In the genomic region with DNA sequence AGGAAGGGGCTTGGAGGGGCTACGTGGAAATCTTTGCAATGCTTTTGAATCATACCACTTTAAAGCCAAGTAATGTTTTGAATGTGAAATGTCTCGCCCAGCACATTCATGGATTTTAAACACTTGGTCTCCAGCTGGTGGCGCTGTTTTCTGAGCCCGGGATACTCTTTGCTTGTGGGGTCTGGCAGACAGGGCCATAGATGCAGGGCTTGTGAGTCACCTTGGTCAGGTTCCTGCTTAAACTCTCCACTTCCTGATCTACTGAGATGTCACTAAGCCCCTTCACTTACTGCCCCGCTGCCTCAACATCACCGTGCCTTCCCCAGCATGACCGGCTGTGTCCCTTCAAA, we compare ENCODE assay signal across 17 mouse cellular contexts. TPM values are rescaled to one million over a fixed set of nuclear protein-coding genes. Genes with fewer than 3 reads are reported as not detected.
A peak's percentile ranks its signal among the peaks of the same experiment; 100 is the strongest.
DNase-seq lines count a peak whose midpoint lies in the region; ATAC-seq and TF ChIP-seq lines count a peak whose summit lies in the region.
"Had no signal": no experiment of that assay in that cellular context is flagged by ENCODE, and none has a peak within 500 bp of the region (broad histone marks: within the 10 kb centered on the region; RNA-seq: fewer than 3 reads in every experiment).

No protein-coding gene starts in this region.

- intact Hi-C loops in heart, adult 2 months (cut with DNase I): no loop called here

- no peak for ATAC-seq in kidney, embryonic 16.5 days (ENCODE audit: low FRiP score, low TSS enrichment)
- ATAC-seq in embryonic facial prominence, embryonic 11.5 days (replicated peaks; ENCODE audit: insufficient number of reproducible peaks, low FRiP score, low TSS enrichment, low read depth): no peak
- ATAC-seq: liver, postnatal 0 days; midbrain, embryonic 16.5 days had no signal

- H3K27ac ChIP-seq in heart, adult 2 months: no peak overlapping the region
- peak overlapping the region; percentile 60; the same call in 1 of the 2 replicates for H3K27ac ChIP-seq in kidney, embryonic 16.5 days (ENCODE audit: low read length)
- H3K27ac ChIP-seq in ES-Bruce4 (ENCODE audit: insufficient read depth, low read length): no peak overlapping the region
- H3K27ac ChIP-seq in embryonic facial prominence, embryonic 11.5 days (replicated peaks; ENCODE audit: low read depth, low read length): 0 out of 2 replicates have a peak overlapping the region, but pooled peaks have one; percentile 32
- H3K27ac ChIP-seq: neural tube, embryonic 12.5 days had no signal

- peaks cover 2% of the 10 kb centered on the region; the same call in 1 of the 2 replicates for H3K4me1 ChIP-seq in heart, adult 2 months (ENCODE audit: control insufficient read depth, insufficient read depth, low read length)
- 0 out of 2 replicates have a peak, but pooled peaks cover 7% of the 10 kb centered on the region for H3K4me1 ChIP-seq in kidney, embryonic 16.5 days (ENCODE audit: insufficient read depth, low read length)
- no peaks in the 10 kb centered on the region for H3K4me1 ChIP-seq in ES-Bruce4 (ENCODE audit: control insufficient read depth, insufficient read depth, low read length)
- H3K4me1 ChIP-seq in embryonic facial prominence, embryonic 11.5 days (ENCODE audit: control insufficient read depth, insufficient read depth, low read length): no peaks in the 10 kb centered on the region
- H3K4me1 ChIP-seq: neural tube, embryonic 12.5 days had no signal

- no peak overlapping the region for H3K4me3 ChIP-seq in heart, adult 2 months
- H3K4me3 ChIP-seq in kidney, embryonic 16.5 days (ENCODE audit: low read length): no peak overlapping the region
- no peak overlapping the region for H3K4me3 ChIP-seq in ES-Bruce4 (ENCODE audit: low read depth, low read length)
- no peak overlapping the region for H3K4me3 ChIP-seq in embryonic facial prominence, embryonic 11.5 days (ENCODE audit: low read depth, low read length)
- H3K4me3 ChIP-seq: neural tube, embryonic 12.5 days had no signal

- H3K9me3 ChIP-seq in kidney, embryonic 16.5 days (ENCODE audit: low read length): no peaks in the 10 kb centered on the region
- no peaks in the 10 kb centered on the region for H3K9me3 ChIP-seq in ES-Bruce4 (replicated peaks; ENCODE audit: control insufficient read depth, insufficient read depth, low read length, poor library complexity, severe bottlenecking)
- no peaks in the 10 kb centered on the region for H3K9me3 ChIP-seq in embryonic facial prominence, embryonic 11.5 days (replicated peaks; ENCODE audit: control insufficient read depth, low read length)
- H3K9me3 ChIP-seq: neural tube, embryonic 12.5 days had no signal

- TF ChIP-seq EP300 in heart, adult 2 months (IDR thresholded peaks at IDR 0.05; ENCODE audit: insufficient read depth, low read depth, low read length): no peak
- no peak for TF ChIP-seq EP300 in ES-Bruce4 (IDR thresholded peaks at IDR 0.05; ENCODE audit: insufficient read depth, low read depth, low read length)

- no peaks in the 10 kb centered on the region for H3K27me3 ChIP-seq in heart, adult 2 months (ENCODE audit: control insufficient read depth, insufficient read depth, low read length)
- H3K27me3 ChIP-seq in kidney, embryonic 16.5 days (ENCODE audit: insufficient read depth, low read length): no peaks in the 10 kb centered on the region
- no peaks in the 10 kb centered on the region for H3K27me3 ChIP-seq in ES-Bruce4 (ENCODE audit: control insufficient read depth, insufficient read depth, low read length, poor library complexity, severe bottlenecking)
- no peaks in the 10 kb centered on the region for H3K27me3 ChIP-seq in embryonic facial prominence, embryonic 11.5 days (ENCODE audit: control insufficient read depth, insufficient read depth, low read length)
- H3K27me3 ChIP-seq: neural tube, embryonic 12.5 days had no signal

- DNase-seq in heart, adult 2 months: no peak
- DNase-seq in heart, adult 18-20 months: no peak
- no peak for DNase-seq in kidney, adult 9 months
- DNase-seq in embryonic facial prominence, embryonic 11.5 days (ENCODE audit: low spot score): no peak
- DNase-seq in MN1 (ENCODE audit: low spot score): no peak
- DNase-seq: adrenal gland, postnatal 10 days; cerebellum, adult 8-10 months; kidney, postnatal 25 days; layer of hippocampus, postnatal 36 days; liver, postnatal 0 days; thymus, postnatal 36 days had no signal

- WGBS in heart, adult 2 months: 78% methylated on average over 7 of the region's 7 CpGs
- WGBS in kidney, embryonic 16.5 days: 72% methylated on average over 7 of the region's 7 CpGs
- WGBS in embryonic facial prominence, embryonic 11.5 days: 70% methylated on average over 7 of the region's 7 CpGs

- TF ChIP-seq POLR2A in heart, adult 2 months (IDR thresholded peaks at IDR 0.05; ENCODE audit: insufficient read depth, low read depth, low read length): no peak
- no peak for TF ChIP-seq POLR2A in ES-Bruce4 (IDR thresholded peaks at IDR 0.05; ENCODE audit: insufficient read depth, low read length)

- 0 out of 2 replicates have a peak, but pooled peaks have one; percentile 14 for TF ChIP-seq CTCF in heart, adult 2 months (IDR thresholded peaks at IDR 0.05)
- peak; percentile 43 for TF ChIP-seq CTCF in ES-Bruce4 (IDR thresholded peaks at IDR 0.05; ENCODE audit: low read depth, low read length)

- no peaks in the 10 kb centered on the region for H3K36me3 ChIP-seq in heart, adult 2 months (ENCODE audit: control insufficient read depth, insufficient read depth, low read length)
- no peaks in the 10 kb centered on the region for H3K36me3 ChIP-seq in kidney, embryonic 16.5 days (ENCODE audit: insufficient read depth, low read length)
- H3K36me3 ChIP-seq in ES-Bruce4 (ENCODE audit: control insufficient read depth, insufficient read depth, low read length, poor library complexity, severe bottlenecking): no peaks in the 10 kb centered on the region
- H3K36me3 ChIP-seq in embryonic facial prominence, embryonic 11.5 days (replicated peaks; ENCODE audit: control insufficient read depth, insufficient read depth, low read depth, low read length): no peaks in the 10 kb centered on the region
- H3K36me3 ChIP-seq: neural tube, embryonic 12.5 days had no signal

- H3K4me2 ChIP-seq in kidney, embryonic 16.5 days (replicated peaks; ENCODE audit: low read depth, low read length): no peak overlapping the region
- H3K4me2 ChIP-seq in embryonic facial prominence, embryonic 11.5 days (ENCODE audit: low read depth, low read length): no peak overlapping the region
- H3K4me2 ChIP-seq: neural tube, embryonic 12.5 days had no signal

- no peaks in the 10 kb centered on the region for H3K79me2 ChIP-seq in heart, adult 2 months (replicated peaks; ENCODE audit: control insufficient read depth, insufficient read depth, low read length)

- no peak overlapping the region for H3K9ac ChIP-seq in heart, adult 2 months (ENCODE audit: low read depth, low read length)
- H3K9ac ChIP-seq in kidney, embryonic 16.5 days (replicated peaks; ENCODE audit: low read length): no peak overlapping the region
- no peak overlapping the region for H3K9ac ChIP-seq in ES-Bruce4 (ENCODE audit: low read depth, poor library complexity, severe bottlenecking)
- H3K9ac ChIP-seq in embryonic facial prominence, embryonic 11.5 days (replicated peaks; ENCODE audit: low read length): no peak overlapping the region
- H3K9ac ChIP-seq: liver, postnatal 0 days; neural tube, embryonic 12.5 days had no signal

RNA-seq across cellular contexts. Expression of gene Cldn24, which starts 11.3 kb away (rescaled TPM):
- total RNA-seq in heart, adult 2 months (2021): not detected
- not detected in 2 replicates for polyA plus RNA-seq in heart, adult 2 months (2012; rRNA removed)
- not detected for total RNA-seq in heart, adult 18-20 months (2021)
- polyA plus RNA-seq in kidney, embryonic 16.5 days (2015; fragmentation: Nextera tagmentation; extraction: Ambion mirVana): not detected in 2 replicates
- not detected in 2 replicates for polyA plus RNA-seq in ES-Bruce4 (2011; ENCODE audit: insufficient read depth, insufficient read length, low read depth, missing spikeins)
- not detected in 2 replicates for polyA plus RNA-seq in embryonic facial prominence, embryonic 11.5 days (2014; fragmentation: Nextera tagmentation; extraction: Ambion mirVana)
- total RNA-seq: adrenal gland, postnatal 10 days; granulocyte monocyte progenitor cell, adult 5-6 weeks; layer of hippocampus, postnatal 36 days had no signal
- polyA plus RNA-seq: limb, embryonic 14.5 days; liver, postnatal 0 days; midbrain, embryonic 16.5 days; neural tube, embryonic 12.5 days had no signal

RNA-seq across cellular contexts. Expression of gene Cldn22, which starts 13.6 kb away (rescaled TPM):
- total RNA-seq in heart, adult 2 months (2021): not detected
- 0.35 and 1.2 TPM in 2 replicates for polyA plus RNA-seq in heart, adult 2 months (2012; rRNA removed)
- under 1 TPM in 1 of 2 experiments, not detected in 1; 0.49 TPM for total RNA-seq in heart, adult 18-20 months (2021)
- polyA plus RNA-seq in kidney, embryonic 16.5 days (2015; fragmentation: Nextera tagmentation; extraction: Ambion mirVana): not detected in 2 replicates
- not detected in 2 replicates for polyA plus RNA-seq in ES-Bruce4 (2011; ENCODE audit: insufficient read depth, insufficient read length, low read depth, missing spikeins)
- polyA plus RNA-seq in embryonic facial prominence, embryonic 11.5 days (2014; fragmentation: Nextera tagmentation; extraction: Ambion mirVana): not detected in 2 replicates
- total RNA-seq: granulocyte monocyte progenitor cell, adult 5-6 weeks had no signal
- polyA plus RNA-seq: liver, postnatal 0 days; midbrain, embryonic 16.5 days; neural tube, embryonic 12.5 days had no signal

Comparison
In these comparisons a context has a peak if more than half of its experiments do, and no peak if none do; other contexts are left out.
1. H3K27ac ChIP-seq: peak in kidney, embryonic 16.5 days (single experiment) and embryonic facial prominence, embryonic 11.5 days (single experiment); none in heart, adult 2 months (single experiment) and ES-Bruce4 (single experiment).